26 mouse cellular contexts compared by ENCODE assay signal in the genomic region with DNA sequence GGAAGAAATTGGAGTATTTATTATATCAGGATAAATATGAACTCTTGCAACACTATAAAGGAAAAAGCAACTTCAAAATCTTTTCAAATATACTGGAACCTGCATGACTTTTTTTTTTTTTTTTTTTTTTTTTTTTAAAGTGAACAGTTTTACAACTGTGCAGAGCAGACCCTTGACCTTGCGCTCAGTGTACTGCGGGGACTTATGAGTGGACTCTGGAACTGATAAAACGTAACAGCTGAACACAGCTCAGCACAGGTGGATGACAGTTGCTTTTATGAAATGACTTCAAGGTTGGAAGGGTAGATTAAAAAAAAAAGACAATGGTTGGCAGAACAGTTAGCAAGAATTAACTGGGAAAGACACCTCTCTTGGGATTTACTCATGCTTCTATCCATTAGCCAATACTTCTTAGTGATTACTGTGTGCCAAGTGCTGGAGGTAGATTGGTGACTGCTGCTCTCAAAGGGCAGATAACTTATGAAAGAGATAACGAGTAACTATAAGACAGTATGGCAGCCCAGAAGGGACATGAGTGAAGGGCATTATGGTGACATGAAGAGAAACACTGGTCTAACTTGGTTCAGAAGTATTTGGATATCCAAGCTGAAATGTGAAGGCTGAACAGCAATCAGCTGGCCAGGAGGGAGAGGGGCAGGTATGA. TPM values are rescaled to one million over a fixed set of nuclear protein-coding genes. Genes with fewer than 3 reads are reported as not detected.
A peak's percentile ranks its signal among the peaks of the same experiment; 100 is the strongest.
DNase-seq lines count a peak whose midpoint lies in the region; ATAC-seq and TF ChIP-seq lines count a peak whose summit lies in the region.
"Had no signal": no experiment of that assay in that cellular context is flagged by ENCODE, and none has a peak within 500 bp of the region (broad histone marks: within the 10 kb centered on the region; RNA-seq: fewer than 3 reads in every experiment).

No protein-coding gene starts in this region.

- H3K4me3 ChIP-seq in kidney, adult 2 months (ENCODE audit: insufficient read depth, low read depth, low read length) = no peak overlapping the region
- no peak overlapping the region for H3K4me3 ChIP-seq in kidney, embryonic 16.5 days (ENCODE audit: low read length)
- H3K4me3 ChIP-seq in liver, embryonic 13.5 days (replicated peaks) = no peak overlapping the region
- H3K4me3 ChIP-seq in intestine, embryonic 15.5 days (replicated peaks) = no peak overlapping the region
- no peak overlapping the region for H3K4me3 ChIP-seq in small intestine, adult 2 months (ENCODE audit: low read depth, low read length)
- H3K4me3 ChIP-seq in cerebellum, adult 2 months (replicated peaks; ENCODE audit: insufficient read depth, low read depth, low read length) = no peak overlapping the region
- H3K4me3 ChIP-seq: embryonic facial prominence, embryonic 13.5 days; forebrain, embryonic 12.5 days; heart, adult 2 months; heart, embryonic 15.5 days; hindbrain, embryonic 10.5 days had no signal

- no peaks in the 10 kb centered on the region for H3K9me3 ChIP-seq in kidney, embryonic 16.5 days (ENCODE audit: low read length)
- no peaks in the 10 kb centered on the region for H3K9me3 ChIP-seq in liver, embryonic 13.5 days (replicated peaks)
- no peaks in the 10 kb centered on the region for H3K9me3 ChIP-seq in intestine, embryonic 15.5 days
- H3K9me3 ChIP-seq: embryonic facial prominence, embryonic 13.5 days; forebrain, embryonic 12.5 days; heart, embryonic 15.5 days; hindbrain, embryonic 10.5 days had no signal

- no peak for TF ChIP-seq POLR2A in kidney, adult 2 months (IDR thresholded peaks at IDR 0.05; ENCODE audit: low read depth, low read length)
- TF ChIP-seq POLR2A in small intestine, adult 2 months (IDR thresholded peaks at IDR 0.05; ENCODE audit: low read depth, low read length) = no peak
- no peak for TF ChIP-seq POLR2A in cerebellum, adult 2 months (IDR thresholded peaks at IDR 0.05; ENCODE audit: borderline replicate concordance, insufficient read depth, low read length)

- intact Hi-C loops in left cerebral cortex, postnatal 10 days (cut with DNase I) = no loop called here

- TF ChIP-seq CTCF in kidney, adult 2 months (conservative IDR thresholded peaks at IDR 0.05; ENCODE audit: insufficient read depth, insufficient read length, low read depth, low read length) = no peak
- no peak for TF ChIP-seq CTCF in small intestine, adult 2 months (IDR thresholded peaks at IDR 0.05; ENCODE audit: extremely low read depth, insufficient read length, insufficient replicate concordance, low read depth, low read length)
- no peak for TF ChIP-seq CTCF in cerebellum, adult 2 months (IDR thresholded peaks at IDR 0.05; ENCODE audit: borderline replicate concordance, insufficient read depth, low read depth, low read length)

- H3K4me1 ChIP-seq in kidney, adult 2 months (ENCODE audit: control insufficient read depth, insufficient read depth, low read length) = peaks cover 2% of the 10 kb centered on the region; the same call in 1 of the 2 replicates
- peaks cover 9% of the 10 kb centered on the region for H3K4me1 ChIP-seq in kidney, embryonic 16.5 days (ENCODE audit: insufficient read depth, low read length)
- peaks cover 33% of the 10 kb centered on the region for H3K4me1 ChIP-seq in liver, embryonic 13.5 days (replicated peaks)
- H3K4me1 ChIP-seq in intestine, embryonic 15.5 days (replicated peaks) = no peaks in the 10 kb centered on the region; the same call in 1 of the 2 replicates
- H3K4me1 ChIP-seq in small intestine, adult 2 months (ENCODE audit: control insufficient read depth, insufficient read depth, insufficient read length, low read length) = peaks cover 7% of the 10 kb centered on the region; the same call in 1 of the 2 replicates
- H3K4me1 ChIP-seq in cerebellum, adult 2 months (ENCODE audit: control insufficient read depth, insufficient read depth, low read length) = no peaks in the 10 kb centered on the region

- peak; percentile 27 for DNase-seq in kidney, adult 2 months
- no peak for DNase-seq in liver, embryonic 13.5 days
- no peak for DNase-seq in liver
- DNase-seq in cerebellum, adult 2 months = no peak
- DNase-seq in left cerebral cortex, postnatal 10 days (ENCODE audit: extremely low spot score in 1 of 2, low spot score in 2 of 2) = no peak
- DNase-seq: adrenal gland, adult 2 months; adrenal gland, postnatal 25 days; cerebellum, adult 11 months; cerebellum, adult 9-10 months; cerebellum, postnatal 25 days; gastrocnemius, postnatal 10 days; heart, adult 2 months had no signal

- WGBS in kidney, adult 2 months = 56% methylated on average over 4 of the region's 4 CpGs
- WGBS in kidney, embryonic 16.5 days = 72% methylated on average over 4 of the region's 4 CpGs
- WGBS in liver, embryonic 13.5 days (ENCODE audit: insufficient replicate concordance) = 70% methylated on average over 4 of the region's 4 CpGs
- 56% methylated on average over 4 of the region's 4 CpGs for WGBS in intestine, embryonic 15.5 days
- 30% methylated on average over 4 of the region's 4 CpGs for WGBS in small intestine, adult 2 months
- 89% methylated on average over 4 of the region's 4 CpGs for WGBS in cerebellum, adult 2 months

- no peak for ATAC-seq in kidney, embryonic 16.5 days (ENCODE audit: low FRiP score, low TSS enrichment)
- ATAC-seq in liver, embryonic 13.5 days (ENCODE audit: low read depth) = no peak
- ATAC-seq in intestine, embryonic 15.5 days = peak; percentile 88
- ATAC-seq: forebrain, embryonic 16.5 days had no signal

- no peak overlapping the region for H3K27ac ChIP-seq in kidney, adult 2 months (ENCODE audit: insufficient read depth, low read depth, low read length)
- no peak overlapping the region for H3K27ac ChIP-seq in kidney, embryonic 16.5 days (ENCODE audit: low read length)
- no peak overlapping the region for H3K27ac ChIP-seq in liver, embryonic 13.5 days
- peak overlapping the region; percentile 49; the same call in 1 of the 2 replicates for H3K27ac ChIP-seq in intestine, embryonic 15.5 days
- H3K27ac ChIP-seq in small intestine, adult 2 months (ENCODE audit: insufficient read depth, low read depth, low read length) = peak overlapping the region; percentile 98
- H3K27ac ChIP-seq in cerebellum, adult 2 months (ENCODE audit: insufficient read depth, low read length) = no peak overlapping the region
- H3K27ac ChIP-seq: embryonic facial prominence, embryonic 13.5 days; forebrain, embryonic 12.5 days; heart, adult 2 months; heart, embryonic 15.5 days; hindbrain, embryonic 10.5 days; hindbrain, embryonic 14.5 days had no signal

- H3K9ac ChIP-seq in kidney, embryonic 16.5 days (replicated peaks; ENCODE audit: low read length) = no peak overlapping the region
- H3K9ac ChIP-seq in liver, embryonic 13.5 days = no peak overlapping the region
- no peak overlapping the region for H3K9ac ChIP-seq in intestine, embryonic 15.5 days
- H3K9ac ChIP-seq: embryonic facial prominence, embryonic 13.5 days; forebrain, embryonic 12.5 days; heart, embryonic 15.5 days; hindbrain, embryonic 14.5 days had no signal

- no peaks in the 10 kb centered on the region for H3K27me3 ChIP-seq in kidney, adult 2 months (replicated peaks; ENCODE audit: control insufficient read depth, insufficient read depth, low read length)
- H3K27me3 ChIP-seq in kidney, embryonic 16.5 days (ENCODE audit: insufficient read depth, low read length) = peaks cover 4% of the 10 kb centered on the region; the same call in 1 of the 2 replicates
- H3K27me3 ChIP-seq in liver, embryonic 13.5 days = 0 out of 2 replicates have a peak, but pooled peaks cover 4% of the 10 kb centered on the region
- H3K27me3 ChIP-seq in intestine, embryonic 15.5 days (replicated peaks) = no peaks in the 10 kb centered on the region
- H3K27me3 ChIP-seq in small intestine, adult 2 months (ENCODE audit: control insufficient read depth, insufficient read depth, low read length) = no peaks in the 10 kb centered on the region
- no peaks in the 10 kb centered on the region for H3K27me3 ChIP-seq in cerebellum, adult 2 months (ENCODE audit: control insufficient read depth, insufficient read depth, low read length)

- H3K36me3 ChIP-seq in kidney, adult 2 months (ENCODE audit: control insufficient read depth, insufficient read depth, low read length) = no peaks in the 10 kb centered on the region
- H3K36me3 ChIP-seq in kidney, embryonic 16.5 days (ENCODE audit: insufficient read depth, low read length) = peaks cover 4% of the 10 kb centered on the region; the same call in 1 of the 2 replicates
- peaks cover 7% of the 10 kb centered on the region for H3K36me3 ChIP-seq in liver, embryonic 13.5 days
- no peaks in the 10 kb centered on the region for H3K36me3 ChIP-seq in intestine, embryonic 15.5 days
- peaks cover 8% of the 10 kb centered on the region for H3K36me3 ChIP-seq in small intestine, adult 2 months (ENCODE audit: control insufficient read depth, insufficient read depth, low read length)
- H3K36me3 ChIP-seq: embryonic facial prominence, embryonic 13.5 days had no signal

- H3K4me2 ChIP-seq in kidney, embryonic 16.5 days (replicated peaks; ENCODE audit: low read depth, low read length) = no peak overlapping the region
- peak overlapping the region; percentile 12; the same call in 1 of the 2 replicates for H3K4me2 ChIP-seq in liver, embryonic 13.5 days
- H3K4me2 ChIP-seq in intestine, embryonic 15.5 days (replicated peaks) = no peak overlapping the region
- H3K4me2 ChIP-seq: embryonic facial prominence, embryonic 13.5 days; forebrain, embryonic 12.5 days; heart, embryonic 11.5 days; heart, embryonic 15.5 days; hindbrain, embryonic 14.5 days had no signal

RNA-seq across cellular contexts. Expression of a gene that starts 2.0 kb away (rescaled TPM):
- polyA plus RNA-seq in kidney, adult 2 months (2012; rRNA removed) = 8.2 and 8.7 TPM in 2 replicates
- polyA plus RNA-seq in kidney, embryonic 16.5 days (2015; fragmentation: Nextera tagmentation; extraction: Ambion mirVana) = 26.8 and 29.1 TPM in 2 replicates
- 2.4 and 2.5 TPM in 2 replicates for polyA plus RNA-seq in liver, embryonic 13.5 days (2015; fragmentation: Nextera tagmentation; extraction: Ambion mirVana)
- 14.8 and 16.4 TPM in 2 replicates for polyA plus RNA-seq in intestine, embryonic 15.5 days (2015; fragmentation: Nextera tagmentation; extraction: Ambion mirVana)
- polyA plus RNA-seq in small intestine, adult 2 months (2012; rRNA removed) = 0.53 and 0.62 TPM in 2 replicates
- polyA plus RNA-seq in cerebellum, adult 2 months (2012; rRNA removed) = 0.64 and 0.65 TPM in 2 replicates
- total RNA-seq in left cerebral cortex, postnatal 10 days (2021) = 1 to 10 TPM; 2.2 to 2.8 TPM

RNA-seq across cellular contexts. Expression of a gene that starts 2.7 kb away (rescaled TPM):
- 28.9 and 33.6 TPM in 2 replicates for polyA plus RNA-seq in kidney, adult 2 months (2012; rRNA removed)
- 39.1 and 44.9 TPM in 2 replicates for polyA plus RNA-seq in kidney, embryonic 16.5 days (2015; fragmentation: Nextera tagmentation; extraction: Ambion mirVana)
- 31.0 and 31.7 TPM in 2 replicates for polyA plus RNA-seq in liver, embryonic 13.5 days (2015; fragmentation: Nextera tagmentation; extraction: Ambion mirVana)
- polyA plus RNA-seq in intestine, embryonic 15.5 days (2015; fragmentation: Nextera tagmentation; extraction: Ambion mirVana) = 74.3 and 75.0 TPM in 2 replicates
- 11.5 and 23.5 TPM in 2 replicates for polyA plus RNA-seq in small intestine, adult 2 months (2012; rRNA removed)
- 19.0 TPM in 2 replicates for polyA plus RNA-seq in cerebellum, adult 2 months (2012; rRNA removed)
- 10 to 100 TPM; 43.8 to 45.9 TPM for total RNA-seq in left cerebral cortex, postnatal 10 days (2021)

RNA-seq across cellular contexts. Expression of a gene that starts 23.4 kb away (rescaled TPM):
- 0.01 TPM in 1 of 2 replicates, not detected in the other for polyA plus RNA-seq in kidney, adult 2 months (2012; rRNA removed)
- 0.14 and 0.17 TPM in 2 replicates for polyA plus RNA-seq in kidney, embryonic 16.5 days (2015; fragmentation: Nextera tagmentation; extraction: Ambion mirVana)
- not detected in 2 replicates for polyA plus RNA-seq in liver, embryonic 13.5 days (2015; fragmentation: Nextera tagmentation; extraction: Ambion mirVana)
- polyA plus RNA-seq in intestine, embryonic 15.5 days (2015; fragmentation: Nextera tagmentation; extraction: Ambion mirVana) = 0.01 and 0.03 TPM in 2 replicates
- not detected in 2 replicates for polyA plus RNA-seq in small intestine, adult 2 months (2012; rRNA removed)
- not detected in 2 replicates for polyA plus RNA-seq in cerebellum, adult 2 months (2012; rRNA removed)
- total RNA-seq in left cerebral cortex, postnatal 10 days (2021) = not detected
- total RNA-seq: adrenal gland, adult 2 months; adrenal gland, postnatal 25 days; gastrocnemius, postnatal 10 days; gastrocnemius, postnatal 4 days; heart, adult 2 months had no signal
- polyA plus RNA-seq: adrenal gland, adult 2 months; C2C12; cortical plate, adult 2 months; embryonic facial prominence, embryonic 13.5 days; forebrain, embryonic 12.5 days; forebrain, embryonic 16.5 days; frontal cortex, adult 2 months; heart, adult 2 months; heart, embryonic 11.5 days; heart, embryonic 15.5 days; hindbrain, embryonic 10.5 days; hindbrain, embryonic 14.5 days had no signal

Comparison
In these comparisons a context has a peak if more than half of its experiments do, and no peak if none do; other contexts are left out.
1. H3K27ac ChIP-seq: peak in intestine, embryonic 15.5 days (single experiment) and small intestine, adult 2 months (single experiment); none in kidney, adult 2 months (single experiment), kidney, embryonic 16.5 days (single experiment), liver, embryonic 13.5 days (single experiment) and cerebellum, adult 2 months (single experiment).